Mouse (Mus musculus) MEL (cell line): ENCODE results near the gene Gm20422. TPM values are rescaled to one million over a fixed set of nuclear protein-coding genes. Genes with fewer than 3 reads are reported as not detected.

Experiments
- DNase-seq: peaks from one replicate; pipeline ENCODE4 v3.0.0; 2011; ENCODE audit warnings: low read depth, low spot score
- H3K27ac ChIP-seq: 2 replicates; pipeline ENCODE4 v1.5.1; 2012; ENCODE audit warnings: low read depth, mild to moderate bottlenecking, control low read depth, low read length, moderate library complexity; ENCODE audit not compliant: control insufficient read depth
- H3K27me3 ChIP-seq, 2 experiments: fragments of 150-350 bp in 1 of 2; sonication (generic) in 1 of 2; 2 replicates each; pipeline ENCODE4 v1.6.1; 2012; ENCODE audit warnings: low read length in 2 of 2, mild to moderate bottlenecking in 2 of 2, improper control_type of control experiment in 1 of 2, moderate library complexity in 1 of 2; ENCODE audit not compliant: insufficient read depth in 2 of 2, control insufficient read depth in 1 of 2
- H3K36me3 ChIP-seq, 2 experiments: 2 replicates each; pipeline ENCODE4 v1.6.1; 2012 to 2014; ENCODE audit warnings: low read length in 2 of 2, improper control_type of control experiment in 1 of 2, inconsistent platforms in 1 of 2, mild to moderate bottlenecking in 1 of 2; ENCODE audit not compliant: insufficient read depth in 2 of 2, control insufficient read depth in 1 of 2
- H3K4me1 ChIP-seq, 2 experiments: fragments of 150-350 bp in 1 of 2; sonication (generic) in 1 of 2; 2 replicates each; pipeline ENCODE4 v1.6.1; 2012; ENCODE audit warnings: low read length in 2 of 2, improper control_type of control experiment in 1 of 2, mild to moderate bottlenecking in 1 of 2; ENCODE audit not compliant: insufficient read depth in 2 of 2, control insufficient read depth in 1 of 2
- H3K4me3 ChIP-seq, 2 experiments: fragments of 150-350 bp in 1 of 2; sonication (generic) in 1 of 2; 2 replicates each; pipeline ENCODE4 v1.5.1; 2012; ENCODE audit warnings: low read depth in 2 of 2, low read length in 2 of 2, mild to moderate bottlenecking in 2 of 2, moderate library complexity in 2 of 2, control low read depth in 1 of 2, improper control_type of control experiment in 1 of 2; ENCODE audit not compliant: control insufficient read depth in 1 of 2, insufficient read depth in 1 of 2
- H3K79me2 ChIP-seq: 2 replicates; pipeline ENCODE4 v1.6.1; 2012; ENCODE audit warnings: mild to moderate bottlenecking, low read length, moderate library complexity; ENCODE audit not compliant: control insufficient read depth, poor library complexity, insufficient read depth
- H3K9ac ChIP-seq: 2 replicates; pipeline ENCODE4 v1.6.1; 2012; ENCODE audit warnings: low read depth, mild to moderate bottlenecking, control low read depth, low read length, moderate library complexity; ENCODE audit not compliant: control insufficient read depth, poor library complexity, severe bottlenecking
- H3K9me3 ChIP-seq: fragments of 150-350 bp; sonication (generic); replicated peaks from 2 replicates; pipeline ENCODE4 v1.6.1; 2012; ENCODE audit warnings: mild to moderate bottlenecking, low read length, improper control_type of control experiment, moderate library complexity; ENCODE audit not compliant: insufficient read depth
- BHLHE40 ChIP-seq: IDR thresholded peaks from 2 replicates; pipeline ENCODE4 v1.6.1; 2012; ENCODE audit warnings: low read depth, mild to moderate bottlenecking, inconsistent platforms, low read length, improper control_type of control experiment, borderline replicate concordance
- CTCF ChIP-seq, 3 experiments: IDR thresholded peaks in 2 of 3; conservative IDR thresholded peaks in 1 of 3; 2 replicates each; pipeline ENCODE4 v1.5.1; 2011 to 2012; ENCODE audit warnings: low read length in 3 of 3, low read depth in 2 of 3, mild to moderate bottlenecking in 2 of 3, improper control_type of control experiment in 1 of 3, inconsistent platforms in 1 of 3, mixed read lengths in 1 of 3, moderate library complexity in 1 of 3; ENCODE audit not compliant: control insufficient read depth in 1 of 3, insufficient read depth in 1 of 3, poor library complexity in 1 of 3, severe bottlenecking in 1 of 3
- ELF1 ChIP-seq: IDR thresholded peaks from 2 replicates; pipeline ENCODE4 v1.6.1; 2014; ENCODE audit warnings: low read depth, mild to moderate bottlenecking, inconsistent platforms, low read length, improper control_type of control experiment, moderate library complexity
- ETS1 ChIP-seq: IDR thresholded peaks from 2 replicates; pipeline ENCODE4 v1.6.1; 2012; ENCODE audit warnings: low read depth, mild to moderate bottlenecking, inconsistent platforms, low read length, improper control_type of control experiment, moderate library complexity
- GABPA ChIP-seq: IDR thresholded peaks from 2 replicates; pipeline ENCODE4 v1.6.1; 2012; ENCODE audit warnings: low read depth, mild to moderate bottlenecking, inconsistent platforms, low read length, improper control_type of control experiment, moderate library complexity
- JUND ChIP-seq: IDR thresholded peaks from 2 replicates; pipeline ENCODE4 v1.6.1; 2011; ENCODE audit warnings: low read depth, mild to moderate bottlenecking, improper control_type of control experiment, low read length
- MAX ChIP-seq: IDR thresholded peaks from 2 replicates; pipeline ENCODE4 v1.6.1; 2011; ENCODE audit warnings: low read length, improper control_type of control experiment
- MAZ ChIP-seq: IDR thresholded peaks from 2 replicates; pipeline ENCODE4 v1.6.1; 2012; ENCODE audit warnings: low read depth, mild to moderate bottlenecking, inconsistent platforms, low read length, improper control_type of control experiment
- MYC ChIP-seq: IDR thresholded peaks from 2 replicates; pipeline ENCODE4 v1.6.1; 2011; ENCODE audit warnings: low read depth, mild to moderate bottlenecking, low read length, improper control_type of control experiment, moderate library complexity
- NELFE ChIP-seq: IDR thresholded peaks from 2 replicates; pipeline ENCODE4 v1.6.1; 2011; ENCODE audit warnings: low read depth, low read length, improper control_type of control experiment
- NRF1 ChIP-seq: IDR thresholded peaks from 2 replicates; pipeline ENCODE4 v1.6.1; 2014; ENCODE audit warnings: low read depth, mild to moderate bottlenecking, inconsistent platforms, low read length, improper control_type of control experiment, moderate library complexity; ENCODE audit not compliant: poor library complexity, insufficient read depth, severe bottlenecking
- POLR2A ChIP-seq, 2 experiments: IDR thresholded peaks; 2 replicates each; pipeline ENCODE4 v1.6.1; 2011 to 2012; ENCODE audit warnings: low read length in 2 of 2, mild to moderate bottlenecking in 2 of 2, control low read depth in 1 of 2, improper control_type of control experiment in 1 of 2, low read depth in 1 of 2, moderate library complexity in 1 of 2; ENCODE audit not compliant: control insufficient read depth in 1 of 2, insufficient read depth in 1 of 2, poor library complexity in 1 of 2
- POLR2AphosphoS2 ChIP-seq: IDR thresholded peaks from 2 replicates; pipeline ENCODE4 v1.6.1; 2011; ENCODE audit warnings: low read length, improper control_type of control experiment
- RAD21 ChIP-seq: IDR thresholded peaks from 2 replicates; pipeline ENCODE4 v1.6.1; 2011; ENCODE audit warnings: mild to moderate bottlenecking, low read depth, low read length, improper control_type of control experiment
- RCOR1 ChIP-seq: IDR thresholded peaks from 2 replicates; pipeline ENCODE4 v1.6.1; 2012; ENCODE audit warnings: low read depth, mild to moderate bottlenecking, inconsistent platforms, low read length, improper control_type of control experiment
- TAL1 ChIP-seq: IDR thresholded peaks from 2 replicates; pipeline ENCODE4 v1.6.1; 2012; ENCODE audit warnings: mild to moderate bottlenecking, inconsistent platforms, low read length, moderate library complexity, mixed read lengths
- TCF12 ChIP-seq: IDR thresholded peaks from 2 replicates; pipeline ENCODE4 v1.6.1; 2014; ENCODE audit warnings: low read depth, mild to moderate bottlenecking, inconsistent platforms, low read length, improper control_type of control experiment, moderate library complexity
- USF1 ChIP-seq: IDR thresholded peaks from 2 replicates; pipeline ENCODE4 v1.6.1; 2014; ENCODE audit warnings: low read depth, mild to moderate bottlenecking, inconsistent platforms, low read length, improper control_type of control experiment, moderate library complexity
- USF2 ChIP-seq, 2 experiments: IDR thresholded peaks; 2 replicates each; pipeline ENCODE4 v1.6.1; 2011 to 2012; ENCODE audit warnings: improper control_type of control experiment in 2 of 2, low read length in 2 of 2, borderline replicate concordance in 1 of 2, inconsistent platforms in 1 of 2, low read depth in 1 of 2, mild to moderate bottlenecking in 1 of 2; ENCODE audit not compliant: insufficient read depth in 1 of 2
- ZC3H11A ChIP-seq: IDR thresholded peaks from 2 replicates; pipeline ENCODE4 v1.6.1; 2012; ENCODE audit warnings: low read depth, mild to moderate bottlenecking, inconsistent platforms, low read length, improper control_type of control experiment
- ZMIZ1 ChIP-seq: IDR thresholded peaks from 2 replicates; pipeline ENCODE4 v1.6.1; 2012; ENCODE audit warnings: low read depth, mild to moderate bottlenecking, inconsistent platforms, low read length, improper control_type of control experiment, moderate library complexity
- ZNF384 ChIP-seq: IDR thresholded peaks from 2 replicates; pipeline ENCODE4 v1.6.1; 2012; ENCODE audit warnings: low read depth, mild to moderate bottlenecking, inconsistent platforms, low read length, improper control_type of control experiment
- polyA plus RNA-seq, 2 experiments: library from polyadenylated mRNA; stranded (reverse) in 1 of 2; unstranded in 1 of 2; fragments of >175 nt in 1 of 2; fragments of >200 nt in 1 of 2; gene quantifications; 2 replicates each; pipeline versions ENCODE4 v1.2.1 to v1.2.4; 2012; ENCODE audit warnings: low replicate concordance in 2 of 2, low read depth in 1 of 2; ENCODE audit not compliant: insufficient read length in 2 of 2, insufficient read depth in 1 of 2, missing spikeins in 1 of 2
- total RNA-seq: library from RNA; depleted of rRNA; stranded (reverse); fragments of 300-350 nt; gene quantifications from 2 replicates; pipeline ENCODE4 v1.2.3, GENCODE M21; 2012

Gm20422 gene
- total and polyA plus RNA-seq, 3 experiments: not detected

DNA sequence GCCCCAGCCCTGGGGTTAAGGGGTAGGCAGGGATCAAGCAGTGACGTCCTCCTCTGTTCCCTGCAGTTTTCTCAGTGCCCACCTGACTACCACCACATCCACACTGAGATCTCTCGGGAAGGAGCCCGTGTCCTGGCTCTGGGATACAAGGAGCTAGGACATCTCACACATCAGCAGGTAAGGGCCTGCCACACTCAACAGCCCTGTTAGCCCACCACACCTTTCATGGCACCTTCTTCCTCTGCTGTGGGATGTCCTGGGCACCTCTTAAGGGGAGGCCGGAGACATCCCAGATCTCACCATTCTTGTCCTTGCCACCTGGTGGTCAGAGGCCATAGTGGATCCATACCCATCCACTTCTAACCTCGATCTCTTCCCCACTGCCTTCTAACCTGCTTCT is 25.3 kb upstream of the Gm20422 start:
- H3K9me3 ChIP-seq: no peaks in the 10 kb centered on the region
- peaks cover 0 to 8% of the 10 kb centered on the region in 2 experiments; a peak in 2 of 4 replicates for H3K36me3 ChIP-seq
- no peak overlapping the region for H3K4me3 ChIP-seq
- H3K27me3 ChIP-seq: no peaks in the 10 kb centered on the region
- H3K9ac ChIP-seq: no peak overlapping the region
- no peak for DNase-seq
- H3K4me1 ChIP-seq: no peaks in the 10 kb centered on the region
- no peaks in the 10 kb centered on the region for H3K79me2 ChIP-seq
- H3K27ac ChIP-seq: no peak overlapping the region
- TF ChIP-seq USF1 (no peak), ZC3H11A (no peak), TAL1 (no peak), POLR2A (IDR thresholded peaks at IDR 0.05; ENCODE audit: control insufficient read depth in 1 of 2, insufficient read depth in 1 of 2, low read depth in 1 of 2, low read length in 2 of 2, poor library complexity in 1 of 2) (no peak), JUND (no peak), POLR2AphosphoS2 (no peak), CTCF (IDR thresholded peaks at IDR 0.05 in 2 of 3, conservative IDR thresholded peaks at IDR 0.05 in 1 of 3; ENCODE audit: control insufficient read depth in 1 of 3, insufficient read depth in 1 of 3, low read depth in 2 of 3, low read length in 3 of 3, poor library complexity in 1 of 3, severe bottlenecking in 1 of 3) (no peak), ZNF384 (no peak), TCF12 (no peak), MAZ (no peak), NRF1 (no peak), MYC (no peak), USF2 (IDR thresholded peaks at IDR 0.05; ENCODE audit: borderline replicate concordance in 1 of 2, insufficient read depth in 1 of 2, low read depth in 1 of 2, low read length in 2 of 2) (no peak), ELF1 (no peak)

DNA sequence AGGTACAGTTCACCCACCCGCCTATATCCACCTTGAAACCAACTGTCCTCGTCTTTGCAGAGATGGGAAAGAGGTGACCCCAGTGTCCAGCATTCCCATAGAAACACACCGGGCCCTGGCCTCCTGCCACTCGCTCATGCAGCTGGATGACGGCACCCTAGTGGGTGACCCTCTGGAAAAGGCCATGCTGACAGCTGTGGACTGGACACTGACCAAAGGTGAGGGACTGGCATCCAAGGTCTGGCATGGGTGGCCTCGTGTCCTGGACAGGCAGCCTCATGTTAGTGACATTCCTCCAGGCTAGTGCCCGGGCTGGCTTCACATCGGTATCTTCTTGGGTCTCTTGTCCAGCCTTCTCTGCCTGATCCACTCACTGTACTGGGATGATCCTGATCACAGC is 24.6 kb upstream of the Gm20422 start:
- Histone ChIP-seq H3K79me2 (no peaks in the 10 kb centered on the region), H3K36me3 (peaks cover 0 to 8% of the 10 kb centered on the region in 2 experiments; a peak in 2 of 4 replicates), H3K4me3 (no peak overlapping the region), H3K4me1 (no peaks in the 10 kb centered on the region), H3K9ac (no peak overlapping the region), H3K27ac (no peak overlapping the region), H3K27me3 (no peaks in the 10 kb centered on the region), H3K9me3 (no peaks in the 10 kb centered on the region)
- TF ChIP-seq MAX: no peak
- TF ChIP-seq MAZ: no peak
- no peak for TF ChIP-seq GABPA
- no peak for TF ChIP-seq ZMIZ1
- TF ChIP-seq USF1: no peak
- TF ChIP-seq NELFE: no peak
- TF ChIP-seq ELF1: no peak
- TF ChIP-seq POLR2A (IDR thresholded peaks at IDR 0.05; ENCODE audit: control insufficient read depth in 1 of 2, insufficient read depth in 1 of 2, low read depth in 1 of 2, low read length in 2 of 2, poor library complexity in 1 of 2): no peak
- no peak for TF ChIP-seq RCOR1
- no peak for TF ChIP-seq BHLHE40
- no peak for TF ChIP-seq ETS1
- TF ChIP-seq RAD21: no peak
- no peak for DNase-seq
